Mouse (Mus musculus) hindbrain, embryonic 12.5 days (tissue): ENCODE measurements around the gene Gm20388. TPM values are rescaled to one million over a fixed set of nuclear protein-coding genes. Genes with fewer than 3 reads are reported as not detected.

ENCODE experiments used
- ATAC-seq: fragments of 200-750 bp; cut with Nextera tagmentation; 2 replicates; pipeline ENCODE4 v1.8.0; 2017; ENCODE audit warnings: moderate TSS enrichment; ENCODE audit not compliant: low FRiP score
- H3K27ac ChIP-seq: fragments of 300-500 bp; sonication (generic); 2 replicates; pipeline ENCODE4 v1.5.1; 2016; ENCODE audit warnings: mild to moderate bottlenecking
- H3K27me3 ChIP-seq: fragments of 300-500 bp; sonication (generic); 2 replicates; pipeline ENCODE4 v1.6.1; 2016; ENCODE audit warnings: mild to moderate bottlenecking
- H3K36me3 ChIP-seq: fragments of 300-500 bp; sonication (generic); 2 replicates; pipeline ENCODE4 v1.6.1; 2016; ENCODE audit warnings: mild to moderate bottlenecking
- H3K4me1 ChIP-seq: fragments of 300-500 bp; sonication (generic); 2 replicates; pipeline ENCODE4 v1.6.1; 2016
- H3K4me2 ChIP-seq: fragments of 300-500 bp; sonication (generic); replicated peaks from 2 replicates; pipeline ENCODE4 v1.6.1; 2016; ENCODE audit warnings: mild to moderate bottlenecking
- H3K4me3 ChIP-seq: fragments of 300-500 bp; sonication (generic); 2 replicates; pipeline ENCODE4 v1.5.1; 2016; ENCODE audit warnings: mild to moderate bottlenecking
- H3K9ac ChIP-seq: fragments of 300-500 bp; sonication (generic); 2 replicates; pipeline ENCODE4 v1.6.1; 2016; ENCODE audit warnings: mild to moderate bottlenecking, moderate library complexity
- H3K9me3 ChIP-seq: fragments of 300-500 bp; sonication (generic); replicated peaks from 2 replicates; pipeline ENCODE4 v1.6.1; 2016; ENCODE audit warnings: mild to moderate bottlenecking
- WGBS: fragments of 180-500 bp; shearing (Covaris S2); methylation state at CpG from one replicate; pipeline ENCODE4 v1.1.7; 2016; 5-methylcytosine and 5-hydroxymethylcytosine counted together
- polyA plus RNA-seq: library from polyadenylated mRNA; unstranded; fragments of >200 nt; fragmentation: Nextera tagmentation; extraction: Ambion mirVana; gene quantifications from 2 replicates; pipeline ENCODE4 v1.2.1, GENCODE M21; 2016

Gene Gm20388
- polyA plus RNA-seq, 1 experiment from 2014 or later, result not detected

DNA sequence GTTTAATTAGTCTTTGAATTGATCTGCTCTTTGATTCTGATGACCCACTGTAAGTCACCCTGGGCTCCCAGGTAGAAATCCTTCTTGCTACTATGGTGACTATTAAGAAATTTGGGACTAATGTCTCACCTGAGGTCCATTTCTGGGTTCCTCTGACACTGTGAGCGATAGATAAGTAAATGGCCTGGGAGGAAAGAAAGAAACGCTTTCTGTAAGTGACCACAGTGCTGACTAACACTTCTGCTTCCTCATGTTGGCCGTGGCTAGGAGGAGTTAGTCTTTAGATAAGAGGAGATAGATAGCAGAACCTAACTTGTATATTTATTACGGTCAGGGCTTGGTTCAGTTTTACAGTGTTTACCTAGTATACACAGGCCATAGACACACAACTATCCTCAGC lies 3418.7 kb downstream of the Gm20388 start:
- H3K27me3 ChIP-seq, result peaks cover 2% of the 10 kb centered on the region; the same call in 1 of the 2 replicates
- H3K4me3 ChIP-seq, result no peak overlapping the region
- H3K9ac ChIP-seq, result no peak overlapping the region
- H3K4me2 ChIP-seq, result no peak overlapping the region
- ATAC-seq, result no peak
- H3K36me3 ChIP-seq, result no peaks in the 10 kb centered on the region
- H3K27ac ChIP-seq, result no peak overlapping the region
- WGBS, result 89% methylated on average over 4 of the region's 4 CpGs
- peaks cover 14% of the 10 kb centered on the region for H3K4me1 ChIP-seq
- no peaks in the 10 kb centered on the region for H3K9me3 ChIP-seq

DNA sequence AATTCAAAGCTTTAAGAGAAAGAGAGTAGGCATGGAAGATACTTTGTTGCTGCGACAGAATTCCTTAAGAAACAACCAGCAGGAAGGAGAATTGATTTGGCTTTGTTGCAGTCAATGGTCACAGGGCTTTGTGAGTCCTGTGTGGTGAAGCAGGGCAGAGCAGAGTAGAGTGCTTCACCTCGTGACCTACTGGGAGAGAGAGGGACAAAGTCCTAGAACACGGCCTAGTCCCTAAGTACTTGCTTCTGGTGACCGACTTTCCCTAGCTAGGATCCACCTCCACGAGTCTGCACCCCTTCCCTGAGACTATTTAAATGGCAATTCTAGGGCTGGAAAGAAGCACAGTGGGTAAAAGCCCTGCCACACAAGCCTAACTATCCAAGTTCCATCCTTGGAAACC lies 3419.3 kb downstream of the Gm20388 start:
- H3K9ac ChIP-seq, result no peak overlapping the region
- H3K27me3 ChIP-seq, result peaks cover 3% of the 10 kb centered on the region; the same call in 1 of the 2 replicates
- H3K27ac ChIP-seq, result no peak overlapping the region
- H3K9me3 ChIP-seq, result no peaks in the 10 kb centered on the region
- H3K4me1 ChIP-seq, result peaks cover 19% of the 10 kb centered on the region
- 71% methylated on average over 5 of the region's 5 CpGs for whole genome bisulfite sequencing
- ATAC-seq, result no peak
- H3K4me2 ChIP-seq, result no peak overlapping the region
- H3K4me3 ChIP-seq, result no peak overlapping the region
- no peaks in the 10 kb centered on the region for H3K36me3 ChIP-seq

DNA sequence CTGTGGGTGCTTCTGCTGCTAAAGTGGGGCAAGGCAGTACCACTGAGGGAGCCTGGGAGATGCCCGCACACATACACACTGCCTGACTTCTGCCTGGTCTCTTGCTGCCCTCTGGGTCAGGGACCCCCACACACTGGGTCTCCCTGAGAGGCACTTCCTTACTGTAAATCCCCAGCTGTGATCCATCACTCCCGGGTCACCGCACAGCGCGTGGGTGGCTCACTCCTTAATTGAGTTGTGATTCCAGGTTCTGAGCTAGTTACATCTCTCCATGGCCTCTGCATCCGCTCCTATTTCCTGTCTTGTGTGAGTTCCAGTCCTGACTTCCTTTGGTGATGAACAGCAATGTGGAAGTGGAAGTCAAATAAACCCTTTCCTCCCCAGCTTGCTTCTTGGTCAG lies 3420.1 kb downstream of the Gm20388 start:
- peaks cover 3% of the 10 kb centered on the region; the same call in 1 of the 2 replicates for H3K27me3 ChIP-seq
- no peak overlapping the region for H3K9ac ChIP-seq
- no peaks in the 10 kb centered on the region for H3K36me3 ChIP-seq
- H3K4me1 ChIP-seq, result peaks cover 24% of the 10 kb centered on the region
- no peak overlapping the region for H3K27ac ChIP-seq
- H3K9me3 ChIP-seq, result no peaks in the 10 kb centered on the region
- no peak overlapping the region for H3K4me3 ChIP-seq
- WGBS, result 76% methylated on average over 6 of the region's 6 CpGs
- H3K4me2 ChIP-seq, result no peak overlapping the region
- ATAC-seq, result no peak

DNA sequence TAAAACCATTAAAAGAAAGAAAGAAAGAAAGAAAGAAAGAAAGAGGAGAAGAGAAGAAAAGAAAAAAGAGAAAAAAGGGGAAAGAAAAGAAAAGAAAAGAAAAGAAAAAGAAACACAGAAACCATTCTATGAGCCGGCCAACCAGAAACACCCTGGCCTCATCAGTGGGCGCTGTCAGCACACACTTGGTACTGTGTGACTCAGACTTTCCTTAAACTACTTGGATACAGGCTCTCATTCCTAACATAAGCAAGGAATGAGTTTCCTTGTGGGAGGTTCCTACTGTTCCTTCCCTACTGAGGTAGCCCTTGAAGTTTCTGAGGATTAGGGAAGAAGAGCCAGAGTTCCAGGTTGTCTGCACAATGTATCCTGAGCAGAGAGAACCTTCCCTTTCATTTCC lies 3420.7 kb downstream of the Gm20388 start:
- Histone ChIP-seq H3K27me3 (peaks cover 3% of the 10 kb centered on the region; the same call in 1 of the 2 replicates), H3K4me3 (no peak overlapping the region), H3K9ac (no peak overlapping the region), H3K4me1 (peaks cover 24% of the 10 kb centered on the region), H3K4me2 (peak overlapping the region; percentile 73; the same call in 1 of the 2 replicates), H3K36me3 (no peaks in the 10 kb centered on the region), H3K27ac (peak overlapping the region; percentile 92), H3K9me3 (no peaks in the 10 kb centered on the region)
- WGBS, result 81% methylated on average over 2 of the region's 2 CpGs
- no peak for ATAC-seq

DNA sequence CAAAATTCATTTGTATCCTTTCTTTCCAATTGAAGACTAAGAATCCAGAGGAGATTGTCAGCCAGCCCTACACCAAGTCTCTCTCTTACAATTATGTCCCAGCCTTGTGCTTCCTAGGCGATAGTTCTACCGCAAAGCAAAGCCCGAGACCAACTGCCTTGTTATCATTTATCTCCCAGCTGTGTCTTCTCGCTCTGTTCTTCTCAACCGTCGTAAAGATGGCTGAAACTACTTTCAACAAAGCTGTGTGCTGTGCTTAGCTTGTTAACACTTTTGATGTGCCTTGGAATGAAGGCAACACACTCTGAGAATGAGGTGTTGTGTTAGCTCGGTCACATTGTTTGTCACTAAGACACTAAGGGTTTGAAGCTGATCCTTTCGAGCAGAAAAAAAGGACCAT lies 3421.2 kb downstream of the Gm20388 start:
- 30% methylated on average over 8 of the region's 8 CpGs for WGBS
- Histone ChIP-seq H3K4me2 (peak overlapping the region; percentile 73), H3K9ac (peak overlapping the region; percentile 89)

DNA sequence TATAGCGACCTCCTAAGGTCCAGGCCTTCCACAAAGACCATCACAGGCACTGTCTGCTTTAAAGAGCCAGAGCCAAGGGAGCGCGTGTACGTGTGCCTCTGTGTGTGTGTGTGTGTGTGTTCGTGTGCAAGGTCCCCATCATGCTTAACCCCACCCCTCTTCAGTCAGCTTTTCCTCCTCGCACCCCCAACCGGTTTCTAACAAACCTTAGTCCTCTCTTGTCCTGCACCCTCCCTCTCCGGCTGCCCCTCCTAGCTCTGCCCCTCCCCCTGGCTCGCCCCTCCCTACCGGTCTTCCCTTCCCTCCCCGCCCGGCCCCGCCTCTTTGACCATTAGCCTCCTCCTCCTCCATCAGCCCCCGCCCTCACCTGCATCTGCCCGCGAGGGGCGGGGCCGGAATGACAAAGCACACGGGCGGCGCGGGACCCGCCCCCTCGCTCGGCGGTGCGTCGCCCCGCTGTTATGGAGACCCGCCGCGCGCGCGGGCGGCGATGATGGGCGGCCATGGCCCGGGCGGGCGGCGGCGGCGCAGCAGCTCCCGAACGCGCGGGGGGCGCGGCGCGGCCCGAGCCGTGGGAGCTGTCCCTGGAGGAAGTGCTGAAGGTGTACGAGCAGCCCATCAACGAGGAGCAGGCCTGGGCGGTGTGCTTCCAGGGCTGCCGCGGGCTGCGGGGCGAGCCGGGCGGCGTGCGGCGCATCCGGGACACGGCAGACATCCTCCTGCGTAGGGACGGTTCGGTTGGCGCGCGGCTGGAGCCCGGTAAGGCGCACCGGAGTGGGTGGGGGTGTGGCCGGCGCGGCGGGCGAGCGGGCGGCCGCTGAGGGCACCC lies 3421.8 kb downstream of the Gm20388 start, which contains the start of gene Spire2:
TSS of gene Spire2 (plus strand) at position 452 of the 829 bp plus-strand sequence.
- Histone ChIP-seq H3K4me2 (peak within 1 kb of the TSS; percentile 73), H3K4me3 (peak within 1 kb of the TSS; percentile 83), H3K9ac (peak within 1 kb of the TSS; percentile 89), H3K27me3 (peaks cover 3% of the 10 kb centered on the region; the same call in 1 of the 2 replicates), H3K27ac (peak within 1 kb of the TSS; percentile 92), H3K9me3 (no peaks in the 10 kb centered on the region), H3K36me3 (no peaks in the 10 kb centered on the region), H3K4me1 (peaks cover 24% of the 10 kb centered on the region)
- under 1% methylated on average over 70 of the region's 85 CpGs for WGBS
- peak; percentile 88 for ATAC-seq

More for the DNA sequence above, 3421.2 kb downstream of the Gm20388 start:
- no peaks in the 10 kb centered on the region for H3K36me3 ChIP-seq
- peaks cover 24% of the 10 kb centered on the region for H3K4me1 ChIP-seq
- no peak for ATAC-seq
- no peaks in the 10 kb centered on the region for H3K9me3 ChIP-seq
- H3K27me3 ChIP-seq, result peaks cover 3% of the 10 kb centered on the region; the same call in 1 of the 2 replicates
- peak overlapping the region; percentile 83 for H3K4me3 ChIP-seq
- peak overlapping the region; percentile 92 for H3K27ac ChIP-seq

DNA sequence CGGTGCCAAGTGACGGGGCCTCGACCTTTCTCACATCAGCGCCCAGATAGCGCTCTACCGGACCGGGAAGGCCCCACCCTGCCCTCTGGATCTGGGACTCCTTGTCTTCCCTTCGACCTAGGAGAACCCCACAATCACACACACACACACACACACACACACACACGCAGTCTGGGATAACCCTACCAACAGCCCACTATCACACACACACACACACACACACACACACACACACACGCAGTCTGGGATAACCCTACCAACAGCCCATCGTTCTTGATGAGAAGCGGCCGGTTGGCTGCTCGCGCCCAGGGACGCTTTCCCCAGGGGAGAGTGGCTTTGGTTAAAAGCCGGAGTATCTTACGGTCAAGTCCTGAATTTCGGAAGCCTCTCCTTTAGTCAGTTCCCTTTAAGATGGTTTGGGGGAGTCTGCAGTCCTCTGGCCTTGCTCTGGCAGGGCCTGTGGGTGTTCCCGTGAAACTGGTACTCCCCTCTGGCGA lies 3422.5 kb downstream of the Gm20388 start:
- H3K9ac ChIP-seq, result peak overlapping the region; percentile 89
- WGBS, result 1% methylated on average over 16 of the region's 21 CpGs
- peak overlapping the region; percentile 83 for H3K4me3 ChIP-seq
- peak overlapping the region; percentile 92 for H3K27ac ChIP-seq
- H3K4me2 ChIP-seq, result peak overlapping the region; percentile 73
- no peaks in the 10 kb centered on the region for H3K36me3 ChIP-seq
- ATAC-seq, result peak; percentile 38
- no peaks in the 10 kb centered on the region for H3K9me3 ChIP-seq
- peaks cover 3% of the 10 kb centered on the region; the same call in 1 of the 2 replicates for H3K27me3 ChIP-seq
- H3K4me1 ChIP-seq, result peaks cover 24% of the 10 kb centered on the region

DNA sequence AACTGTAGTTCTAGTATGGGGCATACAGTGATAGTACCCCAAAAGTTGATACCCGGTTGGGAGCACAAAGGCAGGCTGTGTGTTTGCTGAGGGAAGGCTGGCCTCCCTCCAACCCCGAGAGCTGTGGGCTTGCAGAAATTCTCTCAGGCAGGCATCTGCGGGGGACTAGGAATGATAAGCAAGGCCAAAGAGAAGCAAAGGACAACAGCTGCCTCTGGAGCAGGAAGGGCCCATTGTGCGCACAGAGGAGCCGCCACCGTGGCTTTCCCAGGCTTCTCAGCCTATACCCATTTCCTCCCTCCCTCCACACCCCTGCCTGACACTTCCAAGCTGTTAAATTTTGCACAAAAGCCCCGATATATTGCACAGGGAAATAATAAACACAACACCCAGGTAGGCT lies 3423.2 kb downstream of the Gm20388 start:
- H3K27ac ChIP-seq, result peak overlapping the region; percentile 92
- peak overlapping the region; percentile 73 for H3K4me2 ChIP-seq
- no peak for ATAC-seq
- H3K9me3 ChIP-seq, result no peaks in the 10 kb centered on the region
- H3K36me3 ChIP-seq, result no peaks in the 10 kb centered on the region
- 2% methylated on average over 7 of the region's 7 CpGs for WGBS
- peak overlapping the region; percentile 28 for H3K9ac ChIP-seq
- peak overlapping the region; percentile 83 for H3K4me3 ChIP-seq
- H3K27me3 ChIP-seq, result peaks cover 3% of the 10 kb centered on the region; the same call in 1 of the 2 replicates
- H3K4me1 ChIP-seq, result peaks cover 24% of the 10 kb centered on the region

DNA sequence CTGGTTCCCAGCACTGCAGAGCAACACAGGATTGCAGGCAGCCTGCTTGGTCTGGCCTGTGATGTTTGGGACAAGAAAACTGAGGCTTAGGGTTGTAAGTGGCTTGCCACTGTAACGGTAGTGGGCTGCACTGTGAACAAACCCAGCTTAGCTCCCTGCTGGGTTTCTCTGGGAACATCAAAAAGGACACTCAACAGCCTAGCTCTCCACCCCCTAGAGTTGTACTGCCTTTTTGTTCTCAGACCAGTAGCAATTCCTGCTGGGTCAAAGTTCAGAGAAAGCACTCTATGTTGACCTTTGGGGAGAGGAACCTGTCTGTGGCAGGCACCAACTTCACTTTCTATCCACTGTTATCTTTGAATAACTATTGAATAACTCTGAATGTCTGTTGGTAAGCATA lies 3423.8 kb downstream of the Gm20388 start:
- peak overlapping the region; percentile 92 for H3K27ac ChIP-seq
- H3K9ac ChIP-seq, result peak overlapping the region; percentile 28
- no peaks in the 10 kb centered on the region for H3K36me3 ChIP-seq
- H3K4me1 ChIP-seq, result peaks cover 24% of the 10 kb centered on the region
- no peak for ATAC-seq
- no peaks in the 10 kb centered on the region for H3K9me3 ChIP-seq
- WGBS, result 0% methylated on average over 1 of the region's 1 CpGs
- H3K4me2 ChIP-seq, result peak overlapping the region; percentile 73
- H3K4me3 ChIP-seq, result peak overlapping the region; percentile 83
- peaks cover 3% of the 10 kb centered on the region; the same call in 1 of the 2 replicates for H3K27me3 ChIP-seq

DNA sequence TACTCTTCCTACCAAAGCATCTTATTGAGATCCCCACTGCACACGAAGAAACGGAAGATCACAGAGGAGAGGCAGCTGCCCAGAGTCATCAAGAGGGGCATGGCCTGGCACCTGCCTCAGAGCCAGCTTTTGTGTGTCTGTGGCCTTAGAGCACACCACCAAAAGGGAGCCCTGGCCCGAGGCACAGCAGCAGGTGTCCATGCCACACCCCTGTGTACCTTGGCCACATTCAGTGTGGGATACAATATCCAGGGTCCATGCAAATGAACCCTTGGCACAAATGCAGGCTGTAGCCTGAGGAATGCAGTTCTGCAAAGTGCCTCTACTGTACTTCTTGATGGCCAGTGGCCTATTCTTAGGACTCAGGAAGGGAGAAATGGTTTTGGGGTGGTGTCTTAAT lies 3426.8 kb downstream of the Gm20388 start:
- Histone ChIP-seq H3K27me3 (0 out of 2 replicates have a peak, but pooled peaks cover 3% of the 10 kb centered on the region), H3K36me3 (peaks cover 4% of the 10 kb centered on the region), H3K9ac (no peak overlapping the region), H3K9me3 (no peaks in the 10 kb centered on the region), H3K4me1 (peaks cover 16% of the 10 kb centered on the region), H3K4me3 (no peak overlapping the region), H3K27ac (no peak overlapping the region), H3K4me2 (no peak overlapping the region)
- ATAC-seq, result no peak
- 94% methylated on average over 3 of the region's 3 CpGs for WGBS

DNA sequence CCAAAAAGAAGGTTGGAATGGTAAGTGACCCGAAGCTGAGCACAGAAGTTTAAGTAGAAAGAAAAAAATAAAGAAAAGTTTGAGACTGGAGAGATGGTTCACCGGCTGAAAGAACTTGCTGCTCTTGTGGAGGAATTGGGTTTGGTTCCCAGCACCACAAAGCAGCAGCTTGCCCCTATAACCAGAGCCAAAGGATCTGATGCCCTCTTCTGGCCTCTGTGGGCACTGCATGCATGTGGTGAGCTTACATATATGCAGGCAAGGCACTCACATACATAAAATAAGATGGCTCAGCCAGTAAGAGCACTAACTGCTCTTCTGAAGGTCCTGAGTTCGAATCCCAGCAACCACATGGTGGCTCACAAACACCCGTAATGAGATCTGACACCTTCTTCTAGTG lies 3429.4 kb downstream of the Gm20388 start:
- 96% methylated on average over 4 of the region's 4 CpGs for WGBS
- Histone ChIP-seq H3K36me3 (peaks cover 4% of the 10 kb centered on the region), H3K4me1 (peaks cover 7% of the 10 kb centered on the region), H3K27ac (no peak overlapping the region), H3K9me3 (no peaks in the 10 kb centered on the region), H3K4me2 (no peak overlapping the region), H3K9ac (no peak overlapping the region), H3K27me3 (no peaks in the 10 kb centered on the region), H3K4me3 (no peak overlapping the region)
- no peak for ATAC-seq
